Mouse (Mus musculus) neural tube, embryonic 11.5 days (tissue): ENCODE data around the gene Capn2. TPM values are rescaled to one million over a fixed set of nuclear protein-coding genes. Genes with fewer than 3 reads are reported as not detected.

Experiments used
- ATAC-seq: fragments of 200-750 bp; cut with Nextera tagmentation; 2 replicates; pipeline ENCODE4 v1.8.0; 2017; ENCODE audit warnings: moderate number of reproducible peaks, mild to moderate bottlenecking, moderate TSS enrichment, moderate library complexity; ENCODE audit not compliant: insufficient read depth, low FRiP score, low TSS enrichment
- DNase-seq: peaks from one replicate; pipeline ENCODE4 v3.0.0-alpha.2; 2015; ENCODE audit warnings: low spot score
- H3K27ac ChIP-seq: fragments of 300-500 bp; sonication (generic); 2 replicates; pipeline ENCODE4 v1.5.1; 2014; ENCODE audit warnings: low read depth, mild to moderate bottlenecking, low read length
- H3K27me3 ChIP-seq: fragments of 300-500 bp; sonication (generic); 2 replicates; pipeline ENCODE4 v1.6.1; 2014; ENCODE audit warnings: mild to moderate bottlenecking, low read length, mixed read lengths; ENCODE audit not compliant: control insufficient read depth, insufficient read depth
- H3K36me3 ChIP-seq: fragments of 300-500 bp; sonication (generic); 2 replicates; pipeline ENCODE4 v1.6.1; 2014; ENCODE audit warnings: mild to moderate bottlenecking, low read length, moderate library complexity, mixed read lengths; ENCODE audit not compliant: control insufficient read depth, insufficient read depth
- H3K4me1 ChIP-seq: fragments of 300-500 bp; sonication (generic); 2 replicates; pipeline ENCODE4 v1.6.1; 2014; ENCODE audit warnings: low read length, mixed read lengths; ENCODE audit not compliant: control insufficient read depth, insufficient read depth
- H3K4me2 ChIP-seq: fragments of 300-500 bp; sonication (generic); 2 replicates; pipeline ENCODE4 v1.6.1; 2014; ENCODE audit warnings: low read depth, mild to moderate bottlenecking, moderate library complexity
- H3K4me3 ChIP-seq: fragments of 300-500 bp; sonication (generic); 2 replicates; pipeline ENCODE4 v1.5.1; 2014; ENCODE audit warnings: low read depth, low read length
- H3K9ac ChIP-seq: fragments of 300-500 bp; sonication (generic); 2 replicates; pipeline ENCODE4 v1.6.1; 2014; ENCODE audit warnings: mild to moderate bottlenecking, low read length
- H3K9me3 ChIP-seq: fragments of 300-500 bp; sonication (generic); 2 replicates; pipeline ENCODE4 v1.6.1; 2016; ENCODE audit warnings: low read length; ENCODE audit not compliant: control insufficient read depth
- WGBS: fragments of 180-500 bp; shearing (Covaris S2); extraction: QIAGEN DNeasy Blood & Tissue Kit; methylation state at CpG from one replicate; pipeline ENCODE4 v1.1.7; 2014; 5-methylcytosine and 5-hydroxymethylcytosine counted together
- polyA plus RNA-seq: library from polyadenylated mRNA; unstranded; fragments of >200 nt; fragmentation: Nextera tagmentation; extraction: Ambion mirVana; gene quantifications from 2 replicates; pipeline ENCODE4 v1.2.1, GENCODE M21; 2014

Gene Capn2
- polyA plus RNA-seq, 1 experiment from 2014 or later: 90.8 TPM

DNA sequence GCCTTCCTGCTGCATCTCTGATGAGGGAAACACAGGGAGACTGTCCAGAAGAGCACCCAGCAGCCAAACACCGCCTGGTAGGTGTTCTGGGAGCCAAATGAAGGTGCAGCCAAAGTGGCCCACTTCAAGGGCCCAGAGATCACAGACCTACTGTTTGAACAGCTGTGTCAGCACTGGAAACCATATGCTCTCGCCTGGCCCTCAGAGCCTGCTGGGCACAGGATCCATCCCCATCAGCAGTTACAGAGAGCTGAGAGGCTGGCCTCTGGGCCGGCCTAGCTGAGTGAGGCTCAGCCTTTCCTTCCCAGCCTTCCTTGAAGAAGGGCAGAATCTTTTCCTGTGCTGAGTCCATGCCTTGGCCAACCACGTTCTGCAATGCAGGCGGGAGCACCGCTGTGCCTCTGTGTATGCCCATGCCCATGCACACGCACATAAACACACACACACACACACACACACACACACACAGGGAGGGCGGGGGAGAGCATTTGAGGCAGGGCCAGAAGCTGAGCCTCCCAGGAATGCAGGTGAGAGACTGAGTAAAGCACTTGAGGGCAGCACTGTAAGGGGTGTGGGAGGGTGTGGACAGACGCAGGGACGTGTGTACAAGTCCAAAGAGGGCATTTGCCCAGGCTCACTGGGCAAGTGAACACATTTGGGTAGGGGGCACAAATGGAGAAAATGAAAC, 8.2 kb downstream of the Capn2 start:
- no peak for ATAC-seq
- Histone ChIP-seq H3K4me1 (no peaks in the 10 kb centered on the region), H3K4me3 (no peak overlapping the region), H3K27me3 (no peaks in the 10 kb centered on the region), H3K9ac (no peak overlapping the region), H3K27ac (no peak overlapping the region), H3K9me3 (no peaks in the 10 kb centered on the region), H3K4me2 (no peak overlapping the region), H3K36me3 (peaks cover 3% of the 10 kb centered on the region)
- 68% methylated on average over 10 of the region's 10 CpGs for WGBS
- no peak for DNase-seq

- Histone ChIP-seq H3K27me3 (no peaks in the 10 kb centered on the region), H3K9ac (no peak overlapping the region), H3K27ac (no peak overlapping the region), H3K9me3 (no peaks in the 10 kb centered on the region), H3K4me1 (no peaks in the 10 kb centered on the region), H3K36me3 (peaks cover 3% of the 10 kb centered on the region), H3K4me3 (no peak overlapping the region), H3K4me2 (no peak overlapping the region)
- WGBS: 69% methylated on average over 7 of the region's 7 CpGs
- ATAC-seq: no peak
- DNase-seq: no peak
These were observed 11.0 kb downstream of the Capn2 start for GRCm38 (mm10) chr1:182506229-182506986.

GRCm38 (mm10) chr1:182505291-182505690, 12.1 kb downstream of the Capn2 start:
- H3K9ac ChIP-seq: no peak overlapping the region
- no peaks in the 10 kb centered on the region for H3K4me1 ChIP-seq
- H3K36me3 ChIP-seq: no peaks in the 10 kb centered on the region; the same call in none of the 2 replicates
- no peak for DNase-seq
- H3K4me2 ChIP-seq: no peak overlapping the region
- WGBS: 92% methylated on average over 3 of the region's 3 CpGs
- H3K4me3 ChIP-seq: no peak overlapping the region
- no peaks in the 10 kb centered on the region for H3K27me3 ChIP-seq
- no peaks in the 10 kb centered on the region for H3K9me3 ChIP-seq
- H3K27ac ChIP-seq: no peak overlapping the region
- no peak for ATAC-seq

DNA sequence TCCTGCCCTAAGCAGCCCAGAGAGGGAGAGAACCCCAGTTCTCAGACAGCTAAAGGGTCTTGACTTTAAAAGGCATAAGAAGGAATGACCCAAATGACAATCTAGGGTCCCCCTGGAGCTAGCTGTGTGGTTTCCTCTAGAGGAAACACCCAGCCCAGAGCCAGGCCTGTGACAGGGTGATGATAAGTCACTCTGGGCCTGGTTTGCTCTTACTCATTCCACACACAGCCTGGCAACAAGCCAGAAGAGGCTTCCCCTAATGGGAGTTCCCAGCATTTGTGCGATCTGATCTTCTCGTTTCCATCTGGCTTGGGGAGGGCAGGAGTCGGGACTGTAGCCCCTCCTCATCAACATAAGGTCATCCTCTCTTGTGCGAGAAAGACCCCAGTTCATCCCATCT, 13.2 kb downstream of the Capn2 start:
- Histone ChIP-seq H3K36me3 (no peaks in the 10 kb centered on the region; the same call in 1 of the 2 replicates), H3K9ac (no peak overlapping the region), H3K4me1 (no peaks in the 10 kb centered on the region), H3K4me2 (no peak overlapping the region), H3K27me3 (no peaks in the 10 kb centered on the region), H3K4me3 (no peak overlapping the region), H3K9me3 (no peaks in the 10 kb centered on the region), H3K27ac (no peak overlapping the region)
- no peak for ATAC-seq
- 40% methylated on average over 4 of the region's 4 CpGs for WGBS
- no peak for DNase-seq

- no peaks in the 10 kb centered on the region for H3K4me1 ChIP-seq
- H3K27me3 ChIP-seq: no peaks in the 10 kb centered on the region
- 86% methylated on average over 13 of the region's 13 CpGs for WGBS
- ATAC-seq (no peak), DNase-seq (no peak)
- H3K9ac ChIP-seq: no peak overlapping the region
- H3K9me3 ChIP-seq: no peaks in the 10 kb centered on the region
- no peak overlapping the region for H3K4me3 ChIP-seq
- no peak overlapping the region for H3K27ac ChIP-seq
- H3K36me3 ChIP-seq: no peaks in the 10 kb centered on the region; the same call in 1 of the 2 replicates
- no peak overlapping the region for H3K4me2 ChIP-seq
These were observed 14.1 kb downstream of the Capn2 start for GRCm38 (mm10) chr1:182503206-182503900.

GRCm38 (mm10) chr1:182502491-182503050, 14.8 kb downstream of the Capn2 start:
- no peak for ATAC-seq
- Histone ChIP-seq H3K9ac (no peak overlapping the region), H3K4me2 (no peak overlapping the region), H3K9me3 (no peaks in the 10 kb centered on the region), H3K4me3 (no peak overlapping the region), H3K27ac (no peak overlapping the region), H3K4me1 (no peaks in the 10 kb centered on the region), H3K27me3 (no peaks in the 10 kb centered on the region), H3K36me3 (no peaks in the 10 kb centered on the region; the same call in 1 of the 2 replicates)
- 83% methylated on average over 7 of the region's 7 CpGs for WGBS
- DNase-seq: no peak

DNA sequence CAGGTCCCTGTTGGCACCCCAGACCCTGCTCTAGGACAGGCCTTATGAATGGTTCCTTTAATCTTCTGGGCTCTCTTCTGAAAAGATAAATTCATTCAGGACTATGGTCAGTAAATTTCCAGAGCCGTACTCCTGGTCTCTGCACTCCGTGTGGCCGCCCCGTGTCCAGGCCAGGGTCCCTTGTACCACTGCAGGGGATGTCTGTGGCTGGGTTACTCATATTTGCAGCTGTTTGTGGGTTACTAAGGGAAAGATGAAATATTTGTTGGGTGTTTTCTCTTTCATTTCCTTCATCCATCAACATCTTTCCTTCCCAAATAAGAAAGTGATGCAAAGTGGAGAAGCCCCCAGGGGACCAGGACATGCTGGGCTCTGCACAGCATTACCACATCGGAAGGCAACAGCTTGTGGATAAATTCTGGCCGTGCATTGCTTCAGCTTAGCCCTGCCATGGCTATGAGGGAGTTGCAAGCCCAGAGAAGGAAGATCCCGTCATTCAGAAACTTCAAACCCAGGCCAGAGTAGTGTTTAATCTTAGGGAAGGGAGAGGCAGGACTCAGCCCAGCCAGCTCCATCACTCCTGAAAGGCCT, 15.5 kb downstream of the Capn2 start:
- Histone ChIP-seq H3K36me3 (no peaks in the 10 kb centered on the region; the same call in 1 of the 2 replicates), H3K9me3 (no peaks in the 10 kb centered on the region), H3K4me1 (no peaks in the 10 kb centered on the region), H3K4me2 (no peak overlapping the region), H3K27ac (no peak overlapping the region), H3K4me3 (no peak overlapping the region), H3K27me3 (no peaks in the 10 kb centered on the region), H3K9ac (no peak overlapping the region)
- DNase-seq (no peak), ATAC-seq (no peak)
- WGBS: 92% methylated on average over 7 of the region's 7 CpGs

GRCm38 (mm10) chr1:182500843-182501242, 16.6 kb downstream of the Capn2 start:
- Histone ChIP-seq H3K4me3 (no peak overlapping the region), H3K27ac (no peak overlapping the region), H3K4me1 (no peaks in the 10 kb centered on the region), H3K27me3 (no peaks in the 10 kb centered on the region), H3K9ac (no peak overlapping the region), H3K4me2 (no peak overlapping the region), H3K9me3 (no peaks in the 10 kb centered on the region), H3K36me3 (no peaks in the 10 kb centered on the region)
- WGBS: 78% methylated on average over 4 of the region's 4 CpGs
- ATAC-seq (no peak), DNase-seq (no peak)
